In genomic region chr2:143536485-143536884, GRCm38 (mm10) we compare ENCODE assay signal across 9 mouse cellular contexts. TPM values are rescaled to one million over a fixed set of nuclear protein-coding genes. Genes with fewer than 3 reads are reported as not detected.
DNase-seq lines count a peak whose midpoint lies in the region; ATAC-seq and TF ChIP-seq lines count a peak whose summit lies in the region.
"Had no signal": no experiment of that assay in that cellular context is flagged by ENCODE, and none has a peak within 500 bp of the region (broad histone marks: within the 10 kb centered on the region; RNA-seq: fewer than 3 reads in every experiment).

No protein-coding gene starts in this region.

- WGBS in forebrain, embryonic 10.5 days: 22% methylated on average over 3 of the region's 3 CpGs
- 21% methylated on average over 3 of the region's 3 CpGs for WGBS in forebrain, embryonic 16.5 days

- H3K4me2 ChIP-seq in forebrain, embryonic 16.5 days (ENCODE audit: low read length): no peak overlapping the region
- H3K4me2 ChIP-seq in myocyte (ENCODE audit: low read depth): no peak overlapping the region

- H3K4me3 ChIP-seq in forebrain, embryonic 10.5 days: no peak overlapping the region
- H3K4me3 ChIP-seq in forebrain, embryonic 16.5 days (replicated peaks; ENCODE audit: low read length): no peak overlapping the region
- peak overlapping the region; percentile 33 for H3K4me3 ChIP-seq in megakaryocyte, embryonic 14.5 days (replicated peaks)
- H3K4me3 ChIP-seq in myocyte: no peak overlapping the region

- no peak overlapping the region for H3K9ac ChIP-seq in forebrain, embryonic 16.5 days (replicated peaks; ENCODE audit: low read depth, low read length)

- peak; percentile 30 for DNase-seq in forebrain, embryonic 10.5 days (ENCODE audit: extremely low spot score, low spot score)
- peak; percentile 48 for DNase-seq in embryo, embryonic 11.5 days (ENCODE audit: low read depth, low spot score)
- DNase-seq in spleen, postnatal 10 days (ENCODE audit: low spot score in 2 of 2): no peak
- no peak for DNase-seq in c-Kit-positive CD71-positive TER-119-positive erythroid progenitor cells, embryonic 14.5 days (ENCODE audit: low spot score)
- DNase-seq: thymus, postnatal 36 days had no signal

- no peak overlapping the region for H3ac ChIP-seq in myocyte (ENCODE audit: control insufficient read depth, insufficient read length)

- H3K36me3 ChIP-seq in forebrain, embryonic 10.5 days (replicated peaks): no peaks in the 10 kb centered on the region
- no peaks in the 10 kb centered on the region for H3K36me3 ChIP-seq in forebrain, embryonic 16.5 days (ENCODE audit: control insufficient read depth, insufficient read depth)
- H3K36me3 ChIP-seq in megakaryocyte, embryonic 14.5 days (replicated peaks; ENCODE audit: low read length): no peaks in the 10 kb centered on the region
- no peaks in the 10 kb centered on the region for H3K36me3 ChIP-seq in myocyte (ENCODE audit: control insufficient read depth, insufficient read depth)

- no peaks in the 10 kb centered on the region for H3K4me1 ChIP-seq in forebrain, embryonic 10.5 days
- H3K4me1 ChIP-seq in forebrain, embryonic 16.5 days (replicated peaks; ENCODE audit: control insufficient read depth, insufficient read depth, low read length): no peaks in the 10 kb centered on the region
- no peaks in the 10 kb centered on the region for H3K4me1 ChIP-seq in megakaryocyte, embryonic 14.5 days

- H3K79me2 ChIP-seq in myocyte (ENCODE audit: control insufficient read depth, insufficient read depth): no peaks in the 10 kb centered on the region

- no peak for TF ChIP-seq POLR2A in myocyte (IDR thresholded peaks at IDR 0.05; ENCODE audit: insufficient read length, low read depth)

- no peak for ATAC-seq in forebrain, embryonic 16.5 days
- no peak for ATAC-seq in megakaryocyte, adult 5-6 weeks (ENCODE audit: poor library complexity, severe bottlenecking)

- H3K27ac ChIP-seq in forebrain, embryonic 10.5 days: no peak overlapping the region
- no peak overlapping the region for H3K27ac ChIP-seq in forebrain, embryonic 16.5 days (ENCODE audit: low read length)

- H3K27me3 ChIP-seq in forebrain, embryonic 10.5 days (ENCODE audit: poor library complexity, severe bottlenecking): no peaks in the 10 kb centered on the region
- no peaks in the 10 kb centered on the region for H3K27me3 ChIP-seq in forebrain, embryonic 16.5 days (replicated peaks; ENCODE audit: control insufficient read depth, insufficient read depth, low read length)
- H3K27me3 ChIP-seq in megakaryocyte, embryonic 14.5 days (replicated peaks): no peaks in the 10 kb centered on the region
- no peaks in the 10 kb centered on the region for H3K27me3 ChIP-seq in myocyte (ENCODE audit: control insufficient read depth, insufficient read depth, insufficient read length)

- H3K9me3 ChIP-seq in forebrain, embryonic 10.5 days: no peaks in the 10 kb centered on the region
- H3K9me3 ChIP-seq in forebrain, embryonic 16.5 days (ENCODE audit: control insufficient read depth, low read length): no peaks in the 10 kb centered on the region
- no peaks in the 10 kb centered on the region for H3K9me3 ChIP-seq in megakaryocyte, embryonic 14.5 days

TF ChIP-seq in myocyte, 11 proteins besides CTCF, POLR2A, EP300 and RAD21:
- no peak for TF ChIP-seq POLR2AphosphoS2 (IDR thresholded peaks at IDR 0.05; ENCODE audit: insufficient read length, low read depth)
- peak; percentile 95 for TF ChIP-seq REST (IDR thresholded peaks at IDR 0.05; ENCODE audit: insufficient read depth, insufficient read length)
TF ChIP-seq in myocyte: peak in this region for 1.

RNA-seq across cellular contexts. Expression of gene Pcsk2, which starts 9.5 kb away (rescaled TPM):
- polyA plus RNA-seq in forebrain, embryonic 10.5 days (2016; fragmentation: Nextera tagmentation; extraction: Ambion mirVana): 0.48 and 0.86 TPM in 2 replicates
- polyA plus RNA-seq in forebrain, embryonic 16.5 days (2015; fragmentation: Nextera tagmentation; extraction: Ambion mirVana): 9.7 and 12.5 TPM in 2 replicates
- polyA plus RNA-seq in megakaryocyte, embryonic 14.5 days (2012; ENCODE audit: insufficient read depth, low replicate concordance): 0.57 TPM in 1 of 2 replicates, not detected in the other
- not detected in 2 replicates for total RNA-seq in megakaryocyte, adult 5-6 weeks (2015)
- total RNA-seq in megakaryocyte, adult 5-6 weeks (2017): not detected in 2 replicates
- 0.01 TPM for polyA plus RNA-seq in myocyte (2012; fragmentation: generic; extraction: Trizol)

Comparison
In these comparisons a context has a peak if more than half of its experiments do, and no peak if none do; other contexts are left out.
1. DNase-seq: peak in forebrain, embryonic 10.5 days (single experiment) and embryo, embryonic 11.5 days (single experiment); none in spleen, postnatal 10 days (0 of 2) and c-Kit-positive CD71-positive TER-119-positive erythroid progenitor cells, embryonic 14.5 days (single experiment).